Mouse (Mus musculus) forebrain, postnatal 0 days (tissue): ENCODE measurements around the gene Lama5. TPM values are rescaled to one million over a fixed set of nuclear protein-coding genes. Genes with fewer than 3 reads are reported as not detected.

Source experiments
- ATAC-seq: fragments of 200-750 bp; cut with Nextera tagmentation; 2 replicates; pipeline ENCODE4 v1.8.0; 2017; ENCODE audit warnings: mild to moderate bottlenecking, moderate library complexity
- DNase-seq: peaks from one replicate; pipeline ENCODE4 v3.0.0-alpha.2; 2015
- H3K27ac ChIP-seq: fragments of 300-500 bp; sonication (generic); 2 replicates; pipeline ENCODE4 v1.5.1; 2014; ENCODE audit warnings: low read depth, mild to moderate bottlenecking, antibody characterized with exemption, low read length, moderate library complexity, mixed read lengths
- H3K27me3 ChIP-seq: fragments of 300-500 bp; sonication (generic); 2 replicates; pipeline ENCODE4 v1.6.1; 2014; ENCODE audit warnings: mild to moderate bottlenecking, low read length, mixed read lengths; ENCODE audit not compliant: insufficient read depth
- H3K36me3 ChIP-seq: fragments of 300-500 bp; sonication (generic); 2 replicates; pipeline ENCODE4 v1.6.1; 2014; ENCODE audit warnings: mild to moderate bottlenecking, moderate library complexity; ENCODE audit not compliant: insufficient read depth
- H3K4me1 ChIP-seq: fragments of 300-500 bp; sonication (generic); 2 replicates; pipeline ENCODE4 v1.6.1; 2014; ENCODE audit warnings: antibody characterized with exemption; ENCODE audit not compliant: insufficient read depth
- H3K4me2 ChIP-seq: fragments of 300-500 bp; sonication (generic); 2 replicates; pipeline ENCODE4 v1.6.1; 2014; ENCODE audit warnings: low read depth, mild to moderate bottlenecking, moderate library complexity
- H3K4me3 ChIP-seq: fragments of 300-500 bp; sonication (generic); 2 replicates; pipeline ENCODE4 v1.5.1; 2014; ENCODE audit warnings: low read depth, low read length, mixed read lengths
- H3K9ac ChIP-seq: fragments of 300-500 bp; sonication (generic); 2 replicates; pipeline ENCODE4 v1.6.1; 2014; ENCODE audit warnings: mild to moderate bottlenecking
- H3K9me3 ChIP-seq: fragments of 300-500 bp; sonication (generic); 2 replicates; pipeline ENCODE4 v1.6.1; 2016; ENCODE audit warnings: low read length
- CTCF ChIP-seq: sonication (generic); IDR thresholded peaks from 2 replicates; pipeline ENCODE4 v1.5.1; 2016; ENCODE audit warnings: antibody characterized with exemption, control low read depth, low read depth
- WGBS: fragments of 180-500 bp; shearing (Covaris S2); extraction: QIAGEN DNeasy Blood & Tissue Kit; methylation state at CpG from one replicate; pipeline ENCODE4 v1.1.7; 2014; 5-methylcytosine and 5-hydroxymethylcytosine counted together
- microRNA-seq, 2 experiments: library from miRNA; unstranded; fragments of <30 nt; microRNA quantifications; one replicate each; pipeline ENCODE4; 2016
- polyA plus RNA-seq: library from polyadenylated mRNA; unstranded; fragments of >200 nt; fragmentation: Nextera tagmentation; extraction: Ambion mirVana; gene quantifications from 2 replicates; pipeline ENCODE4 v1.2.1, GENCODE M21; 2015
- total RNA-seq: library from RNA; depleted of rRNA; stranded (reverse); fragments of >200 nt; gene quantifications from 2 replicates; pipeline ENCODE4 v1.2.3, GENCODE M21; 2014; rRNA removed

The Lama5 gene
- total and polyA plus RNA-seq, 2 experiments from 2014 or later = 1.4 to 8.9 TPM

DNA sequence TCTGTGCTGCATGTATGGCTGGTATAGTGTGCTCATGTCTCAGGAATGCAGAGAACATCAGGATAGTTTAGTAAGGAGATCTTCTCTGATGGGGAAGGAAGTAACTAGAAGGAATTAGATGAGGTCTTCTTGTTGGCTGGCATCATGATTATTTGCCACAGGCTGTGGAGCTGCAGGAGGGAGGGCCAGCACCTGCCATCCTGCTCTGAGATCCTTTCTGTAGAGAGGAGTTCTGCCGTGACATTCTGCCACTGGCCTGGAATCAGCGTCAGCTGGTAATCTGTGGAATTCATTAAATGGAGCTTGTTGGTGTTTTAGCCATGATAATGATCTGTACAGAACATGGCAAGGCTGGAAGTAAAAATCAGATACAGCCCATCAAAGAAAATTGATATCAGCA, 79.6 kb downstream of the Lama5 start:
- DNase-seq (no peak), ATAC-seq (no peak)
- Histone ChIP-seq H3K9ac (no peak overlapping the region), H3K36me3 (peaks cover 79% of the 10 kb centered on the region), H3K9me3 (no peaks in the 10 kb centered on the region), H3K4me1 (no peaks in the 10 kb centered on the region), H3K27ac (no peak overlapping the region), H3K4me3 (no peak overlapping the region), H3K4me2 (no peak overlapping the region), H3K27me3 (no peaks in the 10 kb centered on the region)
- WGBS = 82% methylated on average over 2 of the region's 2 CpGs
- TF ChIP-seq CTCF = no peak

DNA sequence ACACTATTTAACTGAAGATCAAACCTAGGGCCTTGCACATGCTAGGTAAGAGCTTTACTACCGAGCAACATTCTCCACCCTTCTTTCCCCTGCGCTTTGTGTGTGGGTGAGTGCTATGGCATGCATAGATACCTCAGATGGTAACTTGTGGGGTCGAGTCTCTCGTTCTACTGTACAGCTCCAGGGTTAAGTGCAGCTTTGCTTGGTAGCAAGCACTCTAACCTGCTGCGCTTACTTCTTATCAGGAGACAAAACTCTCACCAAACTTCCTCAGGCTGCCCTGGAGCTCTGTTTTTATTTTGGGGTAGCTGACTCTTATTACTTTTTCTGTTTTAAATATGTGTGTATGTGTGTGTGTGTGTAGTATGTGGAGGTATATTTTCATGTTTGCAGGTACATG, 90.2 kb downstream of the Lama5 start:
- TF ChIP-seq CTCF = no peak
- Histone ChIP-seq H3K27ac (no peak overlapping the region), H3K4me2 (no peak overlapping the region), H3K4me1 (no peaks in the 10 kb centered on the region), H3K9ac (no peak overlapping the region), H3K4me3 (no peak overlapping the region), H3K36me3 (peaks cover 23% of the 10 kb centered on the region), H3K27me3 (no peaks in the 10 kb centered on the region), H3K9me3 (no peaks in the 10 kb centered on the region)
- no peak for DNase-seq
- ATAC-seq = no peak
- 84% methylated on average over 5 of the region's 5 CpGs for WGBS

DNA sequence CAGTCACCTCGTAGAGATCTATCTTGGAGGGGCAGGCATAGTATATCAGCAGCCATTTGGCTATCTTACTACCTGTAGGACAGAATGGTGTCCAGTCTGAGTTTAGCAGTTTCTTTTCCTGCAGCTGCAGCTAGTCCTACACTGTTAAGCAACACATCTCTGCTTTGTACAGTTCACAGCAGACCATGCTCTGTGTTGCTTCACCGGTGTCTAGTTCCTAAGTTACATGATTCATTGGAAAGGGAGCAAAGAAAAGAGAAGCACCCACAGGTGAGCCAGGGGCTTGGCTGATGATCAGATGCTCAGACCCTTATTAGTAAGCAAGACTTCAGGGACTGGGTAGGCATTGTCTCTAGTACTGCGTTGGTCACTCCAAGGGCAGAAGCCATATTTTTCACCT, 91.7 kb downstream of the Lama5 start:
- no peak for DNase-seq
- Histone ChIP-seq H3K9ac (no peak overlapping the region), H3K27me3 (no peaks in the 10 kb centered on the region), H3K4me3 (no peak overlapping the region), H3K27ac (no peak overlapping the region), H3K9me3 (no peaks in the 10 kb centered on the region), H3K36me3 (peaks cover 8% of the 10 kb centered on the region), H3K4me2 (no peak overlapping the region), H3K4me1 (no peaks in the 10 kb centered on the region)
- ATAC-seq = no peak
- no peak for TF ChIP-seq CTCF
- WGBS = 94% methylated on average over 3 of the region's 3 CpGs

DNA sequence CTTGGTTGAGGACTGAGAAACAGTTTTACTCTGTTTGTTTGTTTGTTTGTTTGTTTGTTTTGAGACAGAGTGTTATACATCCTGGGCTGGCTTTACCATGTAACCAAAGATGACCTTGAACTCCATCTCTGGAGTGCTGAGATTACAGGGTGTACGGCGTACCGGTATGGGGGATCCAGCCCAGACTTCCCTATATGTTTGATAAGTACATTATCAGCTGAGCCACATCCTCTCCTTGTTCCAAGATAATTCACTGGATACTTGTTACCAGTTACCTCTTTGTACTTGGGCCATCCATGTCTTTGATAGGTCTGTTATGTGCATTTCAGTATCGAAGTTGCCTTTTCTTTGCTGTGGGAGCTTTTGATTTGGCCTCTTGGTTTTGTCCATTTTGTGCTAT, 92.4 kb downstream of the Lama5 start:
- Histone ChIP-seq H3K27me3 (no peaks in the 10 kb centered on the region), H3K4me1 (no peaks in the 10 kb centered on the region), H3K4me3 (no peak overlapping the region), H3K9ac (no peak overlapping the region), H3K4me2 (no peak overlapping the region), H3K36me3 (peaks cover under 1% of the 10 kb centered on the region; the same call in 1 of the 2 replicates), H3K9me3 (no peaks in the 10 kb centered on the region), H3K27ac (no peak overlapping the region)
- no peak for TF ChIP-seq CTCF
- ATAC-seq = no peak
- DNase-seq = no peak
- WGBS = 99% methylated on average over 4 of the region's 4 CpGs

DNA sequence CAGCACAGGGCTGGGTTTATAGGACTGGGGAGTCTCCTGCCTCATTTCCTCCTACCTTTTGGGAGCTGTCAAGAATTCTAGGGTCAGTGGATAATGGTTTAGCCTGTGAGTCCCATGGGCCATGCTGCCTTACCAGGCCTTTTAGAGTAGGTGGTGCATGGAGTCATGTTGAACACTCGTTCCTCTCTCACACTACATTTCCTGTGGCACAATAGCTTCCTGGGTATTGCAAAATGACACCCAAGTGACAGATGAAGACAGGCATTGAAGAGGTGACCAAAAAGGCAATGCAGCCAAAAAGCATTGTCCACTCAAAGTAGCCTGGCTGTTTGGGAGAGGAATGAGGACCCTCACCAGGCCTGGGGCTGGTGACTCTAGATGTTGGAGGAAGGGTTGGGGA, 98.0 kb downstream of the Lama5 start:
- 0 out of 2 replicates have a peak, but pooled peaks cover 4% of the 10 kb centered on the region for H3K36me3 ChIP-seq
- DNase-seq (no peak), ATAC-seq (no peak)
- no peak overlapping the region for H3K4me3 ChIP-seq
- no peaks in the 10 kb centered on the region for H3K4me1 ChIP-seq
- TF ChIP-seq CTCF = no peak
- no peaks in the 10 kb centered on the region for H3K27me3 ChIP-seq
- WGBS = 65% methylated on average over 1 of the region's 1 CpGs
- H3K9me3 ChIP-seq = no peaks in the 10 kb centered on the region
- H3K27ac ChIP-seq = no peak overlapping the region
- H3K4me2 ChIP-seq = no peak overlapping the region
- H3K9ac ChIP-seq = no peak overlapping the region

Small RNAs within 50 kb of the gene (microRNA-seq; reads per million reads assigned to microRNA genes)
- gene Mir3091 (0.39 to 0.73 reads per million in 2 experiments), gene Mir7005 (0 reads per million in 2 experiments)

Other genes starting within 250 kb of the Lama5 start
- 11.4 and 12.5 TPM in 2 replicates for gene Taf4, start 249.2 kb downstream of the Lama5 start, total RNA-seq
- 2.1 and 2.4 TPM in 2 replicates for gene Taf4, start 249.2 kb downstream of the Lama5 start, polyA plus RNA-seq
- gene Lsm14b, start 200.9 kb downstream of the Lama5 start, total RNA-seq = 154 and 162 TPM in 2 replicates
- gene Lsm14b, start 200.9 kb downstream of the Lama5 start, polyA plus RNA-seq = 24.4 and 24.8 TPM in 2 replicates
- 301 and 392 TPM in 2 replicates for gene Psma7, start 183.4 kb downstream of the Lama5 start, total RNA-seq
- gene Psma7, start 183.4 kb downstream of the Lama5 start, polyA plus RNA-seq = 581 and 734 TPM in 2 replicates
- 82.6 and 104 TPM in 2 replicates for gene Ss18l1, start 183.3 kb downstream of the Lama5 start, total RNA-seq
- 32.8 and 47.0 TPM in 2 replicates for gene Ss18l1, start 183.3 kb downstream of the Lama5 start, polyA plus RNA-seq
- 27.9 and 32.2 TPM in 2 replicates for gene Mtg2, start 155.3 kb downstream of the Lama5 start, total RNA-seq
- 23.5 and 25.5 TPM in 2 replicates for gene Mtg2, start 155.3 kb downstream of the Lama5 start, polyA plus RNA-seq
- 11.3 and 13.3 TPM in 2 replicates for gene Hrh3, start 121.4 kb downstream of the Lama5 start, total RNA-seq
- 4.6 and 6.1 TPM in 2 replicates for gene Hrh3, start 121.4 kb downstream of the Lama5 start, polyA plus RNA-seq
- gene Osbpl2, start 106.6 kb downstream of the Lama5 start, total RNA-seq = 63.0 and 64.2 TPM in 2 replicates
- gene Osbpl2, start 106.6 kb downstream of the Lama5 start, polyA plus RNA-seq = 61.0 and 69.8 TPM in 2 replicates
- 133 and 168 TPM in 2 replicates for gene Adrm1, start 54.4 kb downstream of the Lama5 start, total RNA-seq
- gene Adrm1, start 54.4 kb downstream of the Lama5 start, polyA plus RNA-seq = 219 and 222 TPM in 2 replicates
- gene Rps21, start 31.5 kb upstream of the Lama5 start, total RNA-seq = 848 and 1,386 TPM in 2 replicates
- gene Rps21, start 31.5 kb upstream of the Lama5 start, polyA plus RNA-seq = 439 and 570 TPM in 2 replicates
- gene Cables2, start 47.6 kb upstream of the Lama5 start, total RNA-seq = 46.6 and 58.8 TPM in 2 replicates
- 21.1 and 28.4 TPM in 2 replicates for gene Cables2, start 47.6 kb upstream of the Lama5 start, polyA plus RNA-seq
- not detected in 2 replicates for gene Rbbp8nl, start 64.0 kb upstream of the Lama5 start, total RNA-seq
- gene Rbbp8nl, start 64.0 kb upstream of the Lama5 start, polyA plus RNA-seq = not detected in 2 replicates
- not detected in 2 replicates for gene Gata5, start 108.8 kb upstream of the Lama5 start, total RNA-seq
- not detected in 2 replicates for gene Gata5, start 108.8 kb upstream of the Lama5 start, polyA plus RNA-seq
- gene Slco4a1, start 230.4 kb upstream of the Lama5 start, total RNA-seq = 1.8 TPM in 2 replicates
- gene Slco4a1, start 230.4 kb upstream of the Lama5 start, polyA plus RNA-seq = 1.3 and 1.6 TPM in 2 replicates